Mouse (Mus musculus) c-Kit-positive CD71-positive TER-119-negative erythroid progenitor cells, embryonic 14.5 days (primary cell): Measurements from ENCODE around the gene Sbno2.
"Not testable (repeated sequence)": the region's sequence is repeated elsewhere in the genome, so short reads cannot be mapped to it uniquely, and the experiment has no call there.

ENCODE experiments used
- DNase-seq: peaks from one replicate; pipeline ENCODE4 v3.0.0-alpha.2; 2013; ENCODE audit warnings: low read depth

The Sbno2 gene

DNA sequence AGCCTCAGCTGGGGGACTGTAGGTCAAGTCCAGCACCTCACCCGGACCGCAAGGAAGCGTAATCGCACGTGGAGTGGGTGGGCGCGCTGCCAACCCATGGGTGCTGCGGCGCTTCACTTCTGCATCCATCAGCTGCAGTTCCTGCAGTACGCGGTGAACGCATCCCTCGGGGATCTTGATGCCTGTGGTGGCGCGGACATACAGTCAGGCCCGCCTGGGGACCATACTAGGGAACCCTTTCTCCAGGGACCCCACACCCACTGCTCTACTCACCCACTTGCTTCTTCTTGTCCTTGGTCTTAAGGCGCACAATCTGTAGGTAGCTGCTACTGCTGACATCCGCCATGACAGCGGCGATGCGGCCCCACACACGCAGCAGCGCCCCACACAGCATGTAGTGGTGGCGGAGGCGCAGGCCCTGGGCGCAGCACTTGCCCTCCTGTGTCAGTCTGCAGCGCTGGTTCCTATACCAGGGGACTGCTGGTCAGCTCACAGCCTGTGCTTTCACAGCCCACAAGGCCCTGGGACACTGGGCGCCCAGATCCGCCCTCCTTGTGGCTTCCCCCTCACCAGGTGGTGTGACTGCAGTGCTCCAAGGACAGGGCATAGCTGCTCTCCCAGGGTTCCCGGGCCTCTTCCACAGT is 47.6 kb downstream of the Sbno2 start:
- DNase-seq = no peak

GRCm38 (mm10) chr10:80056976-80057682 is 48.2 kb downstream of the Sbno2 start:
- no peak for DNase-seq

DNA sequence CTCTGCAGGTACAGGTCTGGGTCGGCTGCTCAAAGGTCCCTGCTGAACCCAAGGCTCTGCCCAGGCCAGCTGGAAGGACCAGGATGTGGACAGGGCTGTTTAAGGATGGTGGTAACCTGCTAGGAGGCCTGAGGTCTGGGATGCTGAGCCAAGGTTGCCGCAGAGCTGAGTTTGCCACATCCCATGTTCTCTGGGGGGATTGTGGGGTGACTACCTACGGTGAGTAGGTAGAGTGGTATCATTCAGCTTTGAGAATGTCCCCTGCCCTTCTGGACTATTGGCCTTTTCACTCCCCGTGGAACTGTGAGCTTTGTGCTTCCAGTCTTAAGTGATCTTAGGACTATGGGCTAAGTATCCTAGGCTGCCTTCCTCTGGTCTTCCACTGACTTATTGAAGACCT is 48.9 kb downstream of the Sbno2 start:
- no peak for DNase-seq

- DNase-seq = no peak
Measured at GRCm38 (mm10) chr10:80055891-80056290, 49.5 kb downstream of the Sbno2 start.

DNA sequence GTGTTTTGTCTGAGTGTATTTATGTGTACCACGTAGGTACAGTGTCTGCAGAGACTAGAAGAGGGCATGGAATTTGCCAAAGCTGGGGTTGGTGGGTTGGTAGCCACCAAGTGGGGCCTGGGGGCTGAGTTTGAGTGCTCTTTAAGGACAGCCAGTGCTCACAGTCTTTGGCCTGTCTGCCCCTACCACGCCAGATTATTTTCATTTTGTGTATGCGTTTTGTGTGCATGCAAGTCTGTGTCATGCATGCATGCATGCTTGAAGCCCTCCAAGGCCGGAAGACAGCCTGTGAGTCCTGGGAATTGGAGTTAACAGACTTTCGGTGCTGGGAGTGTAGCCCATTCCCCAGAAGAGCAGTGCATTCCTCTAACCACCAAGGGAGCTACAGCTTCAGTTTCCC is 50.0 kb downstream of the Sbno2 start:
- no peak for DNase-seq

DNA sequence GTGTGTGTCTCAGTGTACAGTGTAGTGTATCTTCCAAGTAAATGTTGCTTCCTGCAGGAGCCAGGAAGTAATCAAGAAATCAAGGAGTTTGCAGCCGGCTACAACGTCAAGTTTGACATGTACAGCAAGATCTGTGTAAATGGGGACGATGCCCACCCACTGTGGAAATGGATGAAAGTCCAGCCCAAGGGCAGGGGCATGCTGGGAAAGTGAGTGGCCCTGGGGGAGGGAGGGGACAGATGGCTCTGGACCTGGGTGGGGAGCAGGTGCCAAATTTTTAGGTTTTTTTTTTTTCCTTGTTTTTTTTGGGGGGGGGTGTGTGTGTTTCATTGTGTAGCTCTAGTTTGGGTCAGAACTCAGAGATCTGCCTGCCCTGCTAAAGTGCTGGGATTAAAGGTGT is 50.5 kb downstream of the Sbno2 start:
- not testable (repeated sequence) for DNase-seq

DNA sequence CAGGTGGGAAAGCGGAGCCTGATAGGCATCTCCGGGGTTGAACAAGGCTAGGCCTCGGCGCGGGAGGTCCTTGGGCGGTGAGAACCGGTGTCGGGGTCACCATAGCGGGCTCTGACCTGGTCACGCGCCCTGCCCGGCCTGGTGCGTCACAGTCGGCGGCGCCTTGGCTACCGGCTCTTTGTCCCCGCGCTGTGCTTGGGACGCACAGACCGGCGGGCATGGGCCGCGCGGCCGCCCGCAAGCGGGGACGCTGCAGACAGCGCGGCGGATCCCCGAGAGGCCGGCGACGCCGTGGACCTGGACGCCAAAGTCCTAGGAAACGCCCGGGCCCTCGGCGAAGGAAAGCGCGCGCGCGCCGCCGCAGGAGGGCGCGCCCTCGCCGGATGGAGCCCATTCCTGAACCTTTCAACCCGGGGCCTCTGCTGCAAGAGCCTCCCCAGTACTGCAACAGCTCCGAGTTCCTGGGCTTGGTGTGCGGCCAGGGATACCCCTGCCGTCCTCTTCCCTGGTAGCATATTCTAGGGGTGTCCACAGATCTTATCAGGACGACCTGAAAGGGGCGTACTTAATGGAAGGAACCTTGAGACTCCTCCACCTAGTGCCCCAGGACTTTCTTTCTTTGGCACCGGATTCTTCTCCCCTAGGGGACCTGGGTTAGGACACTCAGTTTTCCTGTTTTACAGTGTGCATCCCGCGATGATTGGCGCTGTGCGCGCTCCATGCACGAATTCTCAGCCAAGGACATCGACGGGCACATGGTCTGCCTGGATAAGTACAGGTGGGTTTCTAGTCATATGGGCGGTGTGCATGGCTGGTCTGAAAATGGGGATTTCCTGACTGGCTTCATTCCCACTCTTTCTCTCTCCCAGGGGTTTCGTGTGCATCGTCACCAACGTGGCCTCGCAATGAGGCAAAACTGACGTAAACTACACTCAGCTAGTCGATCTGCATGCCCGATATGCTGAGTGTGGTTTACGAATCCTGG is 51.2 kb downstream of the Sbno2 start:
- peak; percentile 53 for DNase-seq

DNA sequence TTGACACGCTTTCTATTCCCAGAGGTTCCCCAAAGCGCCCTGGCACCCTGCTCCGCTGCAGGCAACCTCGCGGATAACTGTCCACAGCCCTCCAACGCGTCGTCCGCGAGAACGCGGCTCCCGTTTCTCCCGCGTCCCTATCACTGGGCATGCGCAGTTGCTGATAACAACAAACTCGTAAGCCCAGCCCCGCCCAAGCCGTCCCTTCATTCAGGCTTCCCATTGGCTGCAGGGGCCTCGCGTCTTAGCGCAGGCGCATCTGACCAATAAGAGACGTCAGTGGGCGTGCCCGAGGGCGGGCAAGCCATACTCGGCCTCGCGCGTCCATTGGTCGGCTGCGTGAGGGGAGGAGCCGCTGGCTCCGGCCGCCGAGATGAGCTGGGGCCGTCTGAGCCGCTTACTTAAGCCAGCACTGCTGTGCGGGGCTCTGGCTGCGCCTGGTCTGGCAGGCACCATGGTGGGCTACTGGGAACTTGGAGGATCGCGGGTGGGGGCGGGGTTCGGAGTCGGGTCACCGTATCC is 52.1 kb downstream of the Sbno2 start:
- peak; percentile 100 for DNase-seq

DNA sequence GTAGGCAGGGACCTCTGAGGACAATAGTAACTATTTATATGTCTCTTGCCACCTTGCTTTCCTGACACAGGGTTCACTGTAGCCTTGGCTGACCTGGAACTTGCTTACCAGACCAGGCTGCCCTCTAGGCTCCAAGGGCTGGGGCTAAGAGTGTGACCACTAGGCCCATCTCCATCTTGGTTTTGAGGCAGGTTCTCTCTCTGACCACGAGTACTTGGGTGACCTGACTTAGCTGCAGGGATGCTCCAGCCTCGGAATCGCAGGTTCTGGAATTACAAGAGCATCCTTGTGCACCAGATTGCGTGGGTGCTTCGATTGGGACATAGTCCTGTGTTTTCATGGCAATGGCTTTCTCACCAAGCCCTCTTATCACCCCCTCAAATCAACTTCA is 53.0 kb downstream of the Sbno2 start:
- DNase-seq = no peak

DNA sequence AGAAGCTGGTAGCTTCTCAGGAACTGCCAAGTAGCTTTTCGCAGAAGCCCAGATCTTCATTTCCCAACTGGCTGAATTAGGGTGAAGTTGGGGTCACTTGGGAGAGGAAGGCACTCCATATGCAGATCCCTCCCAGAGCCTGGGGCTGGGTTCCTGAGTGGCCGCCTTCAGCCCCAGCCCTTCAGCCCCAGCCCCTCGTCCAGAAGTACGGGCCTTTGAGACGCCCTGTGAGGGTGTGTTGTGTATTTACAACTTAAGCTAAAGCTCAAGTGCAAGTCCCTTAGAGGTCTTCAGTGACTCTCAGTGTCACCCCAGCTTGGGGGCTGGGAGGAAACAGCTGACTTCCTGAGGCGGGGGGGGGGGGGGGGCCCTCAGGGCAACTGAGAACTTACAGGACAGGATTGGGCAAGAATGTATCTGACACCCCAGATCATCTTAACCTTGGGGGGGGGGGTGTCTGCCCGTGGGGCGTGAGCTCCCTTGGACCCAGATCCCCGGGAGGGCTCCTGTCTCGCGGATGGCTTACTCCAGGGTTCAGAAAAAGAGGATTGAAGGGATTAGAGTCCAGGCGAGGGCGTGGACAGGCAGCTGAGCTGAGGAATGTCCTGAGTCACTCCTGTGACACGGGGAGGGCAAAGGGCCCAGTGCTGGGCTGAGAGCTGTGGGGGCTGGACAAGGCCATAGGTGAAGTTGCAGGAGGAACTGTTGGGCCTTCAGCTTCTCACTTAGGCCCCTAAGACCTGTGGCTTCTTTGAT is 53.6 kb downstream of the Sbno2 start:
- no peak for DNase-seq

GRCm38 (mm10) chr10:80050885-80051617 is 54.3 kb downstream of the Sbno2 start:
- DNase-seq = no peak

DNA sequence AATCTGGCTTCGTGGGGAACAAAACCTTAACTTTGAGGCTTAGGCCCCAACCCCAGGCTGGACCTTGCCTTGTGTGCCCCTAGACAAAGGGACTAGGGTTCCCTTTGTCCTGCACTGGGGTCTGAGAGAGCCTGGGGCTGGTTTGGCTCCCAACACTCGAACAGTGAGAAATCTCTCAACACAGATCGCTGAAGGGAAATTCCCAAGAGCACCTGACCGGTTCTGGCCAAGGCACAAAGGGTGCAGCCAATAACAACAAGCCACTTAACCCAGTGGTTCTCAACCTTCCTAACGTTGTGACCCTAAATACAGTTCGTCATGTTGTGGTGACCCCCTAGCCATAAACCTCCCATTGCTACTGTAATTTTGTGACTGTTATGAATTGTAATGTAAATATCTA is 55.1 kb downstream of the Sbno2 start:
- DNase-seq = no peak

- no peak for DNase-seq
Measured at GRCm38 (mm10) chr10:80048834-80049233, 56.5 kb downstream of the Sbno2 start.

DNA sequence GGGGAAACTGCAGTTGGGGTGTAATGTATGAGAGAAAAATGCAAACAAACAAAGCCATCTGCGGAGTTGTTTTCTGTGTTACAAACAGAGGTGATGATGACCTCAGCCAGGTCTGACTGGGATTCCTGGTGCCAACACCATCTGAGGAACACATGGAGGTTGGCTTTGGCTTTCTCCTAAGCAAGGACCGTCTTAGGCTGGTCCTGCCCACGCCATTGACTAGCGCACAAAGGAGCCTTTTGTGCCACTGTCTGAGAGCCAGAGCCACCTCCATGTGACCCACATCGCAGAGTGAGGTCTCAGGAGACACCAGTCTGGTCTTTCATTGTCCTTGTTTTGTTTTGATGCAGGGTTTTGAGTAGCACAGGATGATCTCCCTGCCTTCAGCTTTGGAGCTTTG is 57.0 kb downstream of the Sbno2 start:
- no peak for DNase-seq

DNA sequence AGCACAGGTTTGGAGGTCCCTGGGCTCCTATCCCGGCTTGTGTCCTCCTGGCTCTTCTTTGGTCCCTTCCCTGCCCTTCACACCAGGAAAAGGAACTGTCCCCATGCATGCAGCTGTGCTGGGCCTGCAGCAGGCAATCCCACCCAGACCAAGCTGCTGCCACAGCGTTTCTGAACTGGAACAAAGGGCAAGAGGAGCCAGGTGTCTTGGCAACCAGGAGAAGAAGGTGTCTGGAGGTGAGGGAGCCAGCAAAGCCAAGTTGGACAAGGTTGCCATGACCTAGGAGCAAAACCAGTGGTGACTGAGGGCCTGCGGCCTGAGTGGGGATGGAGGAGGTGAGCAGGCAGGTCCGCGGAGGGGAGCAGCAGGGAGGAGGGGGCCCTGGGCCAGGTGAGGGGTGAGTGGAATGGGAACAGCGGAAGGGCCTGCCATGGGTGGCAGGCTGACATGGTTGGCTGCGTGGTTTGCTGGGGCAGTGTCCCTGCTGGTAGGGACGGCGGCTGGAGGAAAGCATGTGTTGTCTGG is 58.3 kb downstream of the Sbno2 start, which contains the start of gene Gpx4:
Gene Gpx4 (plus strand): TSS at position 126 of the 525 bp plus-strand sequence.
- no peak for DNase-seq

DNA sequence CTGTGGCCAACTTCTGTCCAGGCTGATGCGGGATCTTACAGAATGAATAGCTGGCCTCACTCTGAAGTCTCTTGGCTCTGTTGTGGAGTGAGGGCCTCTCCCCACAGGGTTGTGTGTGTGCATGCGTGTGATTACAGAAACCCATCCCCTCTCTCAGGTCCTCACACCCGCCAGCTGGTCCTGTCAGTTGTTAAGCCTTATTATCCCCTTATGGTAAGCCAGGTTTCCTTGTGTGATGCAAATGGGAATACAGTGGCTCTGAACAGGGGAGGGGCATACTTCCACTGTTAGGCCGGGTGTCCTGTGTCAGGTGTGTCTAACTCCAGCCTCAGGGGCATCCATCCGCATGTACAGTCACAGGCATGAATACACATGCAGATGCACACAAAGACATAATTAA is 59.6 kb downstream of the Sbno2 start:
- no peak for DNase-seq

- DNase-seq = not testable (repeated sequence)
Measured at GRCm38 (mm10) chr10:80045364-80045763, 60.0 kb downstream of the Sbno2 start.

- DNase-seq = no peak
Measured at GRCm38 (mm10) chr10:80044087-80044486, 61.3 kb downstream of the Sbno2 start.

DNA sequence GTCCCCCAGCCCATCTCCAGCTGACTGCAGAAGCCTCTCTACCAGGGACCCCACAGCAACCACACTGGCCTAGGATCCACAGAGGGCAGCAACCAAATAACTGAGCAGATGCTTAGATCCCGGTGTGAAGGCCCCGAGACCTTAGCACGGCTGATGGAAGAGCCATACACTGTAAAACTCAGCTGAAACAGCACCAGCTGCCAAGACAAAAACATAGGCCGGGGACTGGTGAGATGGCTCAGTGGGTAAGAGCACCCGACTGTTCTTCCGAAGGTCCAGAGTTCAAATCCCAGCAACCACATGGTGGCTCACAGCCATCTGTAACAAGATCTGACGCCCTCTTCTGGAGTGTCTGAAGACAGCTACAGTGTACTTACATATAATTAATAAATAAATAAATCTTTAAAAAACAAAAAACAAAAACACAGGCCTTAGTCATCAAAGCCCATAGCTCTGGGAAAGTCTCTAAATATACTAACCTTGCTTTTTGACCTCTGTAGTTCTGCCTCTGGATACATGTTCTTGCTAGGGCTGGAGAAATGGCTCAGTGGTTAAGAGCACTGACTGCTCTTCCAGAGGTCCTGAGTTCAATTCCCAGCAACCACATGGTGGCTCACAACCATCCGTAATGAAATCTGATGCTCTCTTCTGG is 63.8 kb downstream of the Sbno2 start:
- DNase-seq = not testable (repeated sequence)

DNA sequence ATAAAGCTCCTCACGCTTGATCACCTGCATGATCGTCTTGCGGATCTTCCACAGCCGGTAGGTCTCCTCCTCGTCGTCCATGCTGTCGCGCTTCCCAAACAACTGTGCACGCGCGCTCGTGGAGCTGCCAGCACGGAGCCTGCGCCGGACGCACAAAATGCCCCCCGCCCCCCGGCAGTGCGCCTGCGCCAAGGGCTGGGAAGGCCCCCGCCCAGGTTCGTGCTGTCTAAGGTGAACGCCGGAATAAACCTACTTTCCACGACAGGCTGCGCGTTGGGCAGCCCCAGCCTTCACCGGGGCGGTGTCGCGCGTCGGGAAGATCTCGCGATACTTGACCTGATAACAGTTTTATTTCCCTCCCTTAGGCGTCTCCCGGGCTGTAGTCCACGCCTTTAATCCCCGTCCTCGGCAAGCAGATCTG is 65.8 kb downstream of the Sbno2 start, which contains the start of gene Polr2e:
Gene Polr2e (minus strand): TSS at position 237 of the 421 bp plus-strand sequence.
- DNase-seq = peak; percentile 95
